Mouse (Mus musculus) layer of hippocampus, adult 9-10 months (tissue): ENCODE measurements around the gene Lsm4.

Experiments used
- DNase-seq: peaks from one replicate; pipeline ENCODE4 v3.0.0; 2022; ENCODE audit warnings: low spot score

The Lsm4 gene

DNA sequence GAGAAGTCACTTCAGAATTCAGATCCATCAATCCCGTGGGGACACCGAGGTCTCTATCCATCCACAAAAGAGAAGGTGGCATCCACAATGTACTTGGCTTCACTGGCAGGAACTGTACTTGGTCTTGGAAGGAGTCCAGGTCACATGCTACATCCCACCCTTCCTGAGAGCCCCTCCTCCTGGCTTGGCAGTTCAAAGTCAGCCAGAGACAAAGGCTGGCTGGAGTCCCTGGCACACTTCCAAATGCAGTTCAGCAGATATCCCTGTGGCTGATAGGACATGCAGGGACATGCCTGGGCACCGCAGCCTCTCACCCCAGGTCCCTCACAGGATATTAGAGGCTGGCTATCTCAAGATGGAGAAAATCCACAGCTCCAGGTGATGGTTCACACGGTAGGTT, 23.7 kb upstream of the Lsm4 start:
- no peak for DNase-seq

DNA sequence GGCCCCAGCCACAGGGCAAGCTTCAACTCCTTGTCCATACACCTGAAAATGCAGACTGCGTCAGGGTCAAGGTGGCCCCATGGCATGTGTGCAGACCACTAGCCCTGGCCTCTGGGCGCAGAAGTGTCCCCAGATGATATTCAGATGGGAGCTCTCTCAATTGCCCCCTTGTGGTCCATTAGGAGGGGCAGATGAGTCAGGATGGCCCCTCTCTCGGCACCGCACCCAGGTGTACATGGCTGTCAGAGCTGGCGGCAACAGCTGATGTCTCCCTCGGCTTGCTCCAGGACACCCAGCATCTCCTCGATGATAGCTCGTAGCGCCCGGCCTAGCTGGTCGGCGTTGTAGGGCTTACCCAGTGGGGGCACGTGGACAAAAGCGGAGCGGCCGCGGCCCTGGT, 22.7 kb upstream of the Lsm4 start:
- no peak for DNase-seq

DNA sequence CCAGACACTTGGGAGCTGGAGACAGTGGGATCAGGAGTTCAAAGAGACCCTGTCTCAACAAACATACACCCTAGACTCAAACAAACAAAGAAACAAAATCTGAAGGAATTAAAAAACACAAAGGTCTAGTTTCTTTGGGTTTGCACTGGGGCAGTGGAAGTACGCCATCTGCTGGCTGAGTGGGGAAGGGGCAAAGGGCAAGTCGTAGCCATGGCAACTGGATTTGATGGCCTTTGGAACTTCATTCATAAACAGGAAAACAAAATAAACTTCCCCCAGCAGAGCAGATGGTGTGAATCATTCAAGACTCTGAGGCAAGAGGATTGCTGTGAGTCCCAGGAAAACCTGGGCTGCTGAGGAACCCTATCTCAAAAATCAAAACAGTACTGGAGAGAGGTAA, 19.8 kb upstream of the Lsm4 start:
- no peak for DNase-seq

GRCm38 (mm10) chr8:70654121-70654520, 18.9 kb upstream of the Lsm4 start:
- DNase-seq = no peak

DNA sequence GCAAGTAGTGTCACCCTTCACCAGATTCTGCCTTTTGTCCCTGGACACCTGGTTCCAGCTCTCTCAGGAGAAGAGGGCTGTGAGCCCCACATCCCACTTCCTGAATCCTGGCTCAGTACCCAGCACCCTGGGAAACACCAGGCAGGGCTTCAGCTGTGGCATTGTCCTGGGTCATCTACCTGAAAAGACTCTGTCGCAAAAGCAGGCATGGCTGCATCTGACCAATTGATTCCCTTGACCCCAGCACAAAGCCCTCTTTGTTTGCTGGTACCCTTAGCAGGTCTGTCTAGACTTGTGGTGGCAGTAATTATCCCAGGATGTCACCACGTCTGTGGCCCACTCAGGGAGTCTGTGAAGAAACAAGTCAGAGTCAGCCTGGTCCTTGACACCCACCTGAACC, 17.6 kb upstream of the Lsm4 start:
- no peak for DNase-seq

DNA sequence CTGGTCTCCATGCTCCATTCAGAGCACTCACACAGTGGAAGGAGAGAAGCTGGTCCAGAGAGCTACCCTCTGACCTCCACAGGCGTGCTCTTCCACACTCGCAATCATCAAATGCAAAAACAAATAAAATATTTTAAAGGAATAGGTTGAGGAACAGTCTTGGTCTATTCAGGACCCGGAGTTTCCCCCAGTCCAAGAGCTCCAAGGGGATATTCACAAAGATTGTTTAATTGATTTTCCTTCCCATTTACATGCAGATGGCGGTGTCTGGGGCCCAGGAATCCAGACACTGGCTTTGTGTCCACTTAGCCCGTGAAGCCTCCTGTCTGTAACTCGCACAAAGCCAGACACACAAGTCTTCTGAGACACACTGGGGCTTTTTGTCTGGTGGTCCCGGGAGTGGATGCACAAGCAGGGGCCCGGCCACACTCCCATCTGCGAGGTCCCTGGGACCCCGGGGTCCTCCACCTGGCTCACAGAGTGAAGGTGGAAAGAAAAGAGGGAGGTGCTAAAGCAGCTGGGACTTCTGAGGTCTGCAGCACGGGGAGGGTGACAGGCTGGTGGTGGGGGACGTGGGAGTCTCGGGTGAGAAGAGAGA, 16.8 kb upstream of the Lsm4 start:
- DNase-seq = no peak

GRCm38 (mm10) chr8:70657214-70657613, 15.8 kb upstream of the Lsm4 start:
- no peak for DNase-seq

- DNase-seq = no peak
These were observed 15.3 kb upstream of the Lsm4 start for GRCm38 (mm10) chr8:70657739-70658138.

DNA sequence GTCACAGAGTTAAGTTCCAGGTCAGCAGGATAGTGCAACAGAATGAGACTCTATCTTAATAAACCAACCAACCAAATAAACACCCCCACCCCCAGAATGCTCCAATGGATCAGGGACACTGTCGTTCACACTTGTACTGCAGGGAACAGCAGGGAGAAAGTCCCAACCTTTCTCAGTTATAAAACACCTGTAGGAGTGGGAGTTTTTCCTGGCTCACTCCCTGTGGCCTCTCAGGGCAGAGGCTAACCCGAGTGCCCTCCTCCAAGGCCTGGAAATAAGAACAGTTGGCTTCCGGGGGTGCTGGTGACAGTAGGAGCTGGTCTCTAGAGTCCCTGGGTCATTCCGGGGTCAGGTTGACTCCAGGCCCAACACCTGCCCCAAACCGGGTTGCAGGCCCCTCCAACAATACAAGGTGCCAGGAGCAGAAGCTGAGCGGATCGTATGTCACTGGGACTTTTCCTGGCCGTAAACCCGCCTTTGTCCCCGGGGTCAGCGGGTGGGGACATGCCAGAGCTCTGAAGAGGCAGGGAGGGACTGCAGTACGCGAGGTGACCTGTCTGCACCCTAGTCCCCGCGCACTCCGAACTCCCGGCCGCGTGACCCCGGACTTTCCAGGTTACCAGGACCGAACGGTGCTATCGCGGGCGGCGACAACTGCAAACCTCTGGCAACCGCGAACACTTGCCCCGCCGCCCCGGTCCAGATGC, 14.0 kb upstream of the Lsm4 start:
- DNase-seq = no peak

DNA sequence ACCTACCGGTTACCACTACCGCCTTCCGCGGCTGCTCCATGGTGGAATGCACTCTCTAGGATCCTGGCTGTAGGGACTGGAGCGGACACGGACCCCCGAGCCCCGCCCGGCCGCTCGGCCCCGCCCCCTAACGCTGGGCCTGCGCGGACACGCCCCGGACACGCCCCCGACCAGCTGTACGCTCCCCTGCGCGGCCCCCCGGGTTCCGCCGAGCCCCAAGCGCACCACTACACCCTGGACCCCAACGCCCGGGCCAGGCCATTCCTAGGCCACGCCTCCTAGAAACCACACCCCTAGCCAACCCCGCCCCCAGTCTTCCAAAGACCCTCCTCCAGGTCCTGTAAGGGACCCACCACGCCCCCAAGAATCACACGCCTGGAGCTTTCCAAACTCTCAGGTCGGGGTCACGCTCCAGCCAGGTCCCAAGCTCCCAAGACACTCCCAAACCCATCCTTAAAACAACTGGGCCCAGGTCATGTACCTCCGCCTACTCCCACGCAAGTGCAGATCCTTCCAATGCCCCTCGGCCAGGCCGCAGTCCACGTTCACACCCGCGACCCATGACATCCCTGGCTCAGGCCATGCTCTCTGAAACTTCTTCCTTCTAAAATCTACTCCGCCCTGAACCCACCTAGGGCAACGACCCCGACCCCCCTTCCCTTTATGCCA, 13.3 kb upstream of the Lsm4 start:
- peak; percentile 53 for DNase-seq

- DNase-seq = no peak
These were observed 12.7 kb upstream of the Lsm4 start, which contains the start of gene Pgpep1 for GRCm38 (mm10) chr8:70660273-70660725. Pgpep1 (minus strand) TSS chr8:70660388.

GRCm38 (mm10) chr8:70663691-70664090, 9.4 kb upstream of the Lsm4 start:
- DNase-seq = no peak

DNA sequence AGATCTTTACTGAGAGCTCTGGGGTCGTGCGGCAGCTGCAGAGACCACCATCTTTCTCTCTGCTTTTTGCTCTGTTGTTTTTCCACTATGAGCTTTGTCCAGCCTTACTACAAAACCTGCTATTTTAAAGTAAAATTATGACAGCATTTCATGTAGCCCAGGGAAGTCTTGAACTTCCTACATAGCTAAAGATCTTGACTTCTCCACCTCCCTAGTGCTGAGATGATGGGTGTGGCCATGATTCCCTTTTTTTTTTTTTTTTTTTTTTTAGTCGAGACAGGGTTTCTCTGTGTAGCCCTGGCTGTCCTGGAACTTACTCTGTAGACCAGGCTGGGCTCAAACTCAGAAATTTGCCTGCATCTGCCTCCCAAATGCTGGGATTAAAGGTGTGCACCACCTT, 8.4 kb upstream of the Lsm4 start:
- no peak for DNase-seq

DNA sequence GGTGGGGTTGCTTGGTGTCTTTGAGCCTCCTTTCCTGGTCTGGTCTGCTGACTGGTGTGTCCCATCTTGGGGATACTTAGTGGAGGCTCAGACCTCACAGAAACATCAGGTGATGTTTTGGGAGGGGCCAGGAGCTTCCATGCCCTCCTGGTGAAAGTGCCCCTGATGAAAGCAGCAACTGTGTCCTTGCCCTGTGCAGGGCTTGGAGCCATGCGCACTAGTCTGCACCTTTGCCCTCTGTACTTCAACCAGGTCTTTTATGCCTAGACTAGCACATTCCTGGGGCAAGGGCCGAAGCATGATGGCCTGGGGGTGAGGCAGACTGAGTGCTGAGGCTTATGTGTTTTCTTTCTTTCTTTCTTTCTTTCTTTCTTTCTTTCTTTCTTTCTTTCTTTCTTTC, 7.4 kb upstream of the Lsm4 start:
- DNase-seq = no peak

GRCm38 (mm10) chr8:70667071-70667470, 6.0 kb upstream of the Lsm4 start:
- DNase-seq = no peak

DNA sequence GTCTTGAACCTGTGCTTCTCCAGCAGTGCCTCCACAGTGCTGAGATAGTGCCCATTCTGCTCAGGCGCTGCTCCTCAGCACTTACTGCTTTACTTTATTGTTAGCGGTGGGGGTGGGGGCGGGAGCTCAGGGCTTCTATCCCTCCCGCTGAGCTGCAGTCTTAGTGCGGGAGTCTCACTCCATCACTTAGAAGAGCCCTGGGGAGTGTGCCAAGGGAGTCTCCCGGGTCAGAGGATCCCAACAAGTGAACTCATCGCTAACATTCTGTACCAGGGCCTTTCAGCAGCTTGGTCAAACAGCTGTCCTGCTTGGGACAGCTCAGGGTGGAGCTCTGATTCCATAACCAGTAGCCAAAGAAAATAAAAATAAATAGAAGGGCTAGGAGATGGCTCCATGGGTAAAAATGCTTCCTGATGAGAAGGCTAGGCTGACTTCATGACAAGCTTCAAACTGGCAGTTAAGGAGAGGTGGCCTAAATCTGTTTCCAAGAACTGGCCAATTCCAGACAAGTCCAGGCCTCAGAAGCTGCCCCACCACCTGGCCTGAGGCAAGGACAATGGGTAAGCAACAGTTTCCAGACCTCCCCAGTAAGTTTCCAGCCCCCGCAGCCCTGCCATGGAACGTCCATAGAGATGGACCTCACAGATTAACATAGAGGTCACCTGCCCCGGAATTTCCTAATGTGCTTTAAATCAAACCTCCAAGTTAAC, 1.3 kb upstream of the Lsm4 start:
- no peak for DNase-seq

GRCm38 (mm10) chr8:70672325-70673078, 546 bp upstream of the Lsm4 start:
- DNase-seq = no peak

- no peak for DNase-seq
These were observed 1.1 kb downstream of the Lsm4 start for GRCm38 (mm10) chr8:70674109-70674508.

DNA sequence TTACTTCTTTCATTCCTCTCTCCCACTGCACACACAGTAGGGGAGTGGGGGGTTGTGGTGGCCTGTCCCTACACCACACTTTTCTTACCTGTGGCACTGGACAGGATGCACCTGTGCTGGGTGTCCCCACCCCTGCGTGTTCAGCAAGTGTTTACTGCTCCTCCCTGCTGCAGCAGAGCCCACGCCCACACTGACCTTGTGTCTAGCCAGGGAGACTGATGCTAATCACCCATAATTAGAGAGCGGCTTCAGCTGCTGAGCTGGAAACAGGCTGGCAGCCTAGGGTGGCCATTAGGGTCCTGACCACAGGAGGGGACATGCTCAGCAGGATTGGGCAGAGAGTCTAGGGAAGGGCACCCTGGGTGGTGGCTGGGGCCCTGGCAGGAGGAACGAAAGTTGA, 1.7 kb downstream of the Lsm4 start:
- no peak for DNase-seq

DNA sequence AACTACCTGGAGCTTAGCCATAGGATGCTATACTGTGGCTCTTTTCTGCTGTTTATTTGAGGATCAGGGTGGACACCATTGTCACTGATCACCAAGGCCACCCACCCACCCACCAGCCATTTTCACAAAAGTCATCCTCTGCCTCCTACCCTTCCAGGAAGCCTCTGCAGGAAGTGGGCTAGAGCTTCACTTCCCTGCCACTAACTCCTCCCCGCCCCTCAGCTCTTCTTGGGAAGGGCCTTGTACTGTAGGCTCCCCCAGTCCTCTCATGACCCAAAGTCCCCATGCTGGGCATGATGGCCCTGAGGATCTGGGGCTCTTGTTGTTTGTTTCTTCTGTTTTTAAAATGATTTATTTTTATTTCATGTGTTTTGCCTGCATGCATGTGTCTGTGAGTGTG, 2.3 kb downstream of the Lsm4 start:
- DNase-seq = no peak

- no peak for DNase-seq
These were observed 4.5 kb downstream of the Lsm4 start for GRCm38 (mm10) chr8:70677451-70678080.

DNA sequence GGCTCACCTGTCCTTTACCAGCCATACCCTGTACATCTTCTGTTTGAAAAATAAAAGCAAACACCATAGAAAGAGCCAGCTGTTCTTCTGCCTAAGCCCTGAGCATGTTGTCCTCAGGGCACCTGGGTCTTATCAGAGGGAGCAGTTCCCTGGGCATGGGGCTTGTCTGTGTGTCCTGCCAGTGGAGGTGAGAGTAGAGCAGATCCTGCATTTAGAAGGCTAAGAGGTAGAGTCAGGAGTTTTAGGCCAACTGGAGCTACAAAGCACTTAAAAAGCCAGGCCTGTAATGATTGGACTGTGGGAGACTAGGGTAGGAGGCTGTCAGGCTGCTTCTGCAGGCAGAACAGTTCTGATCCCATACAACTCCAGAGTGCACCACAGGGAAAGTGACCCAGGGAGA, 5.6 kb downstream of the Lsm4 start:
- DNase-seq = no peak
